Mouse (Mus musculus) embryonic fibroblast, embryonic 13.5 days (primary cell): ENCODE data around the gene Rfx6.

Source experiments
- CTCF ChIP-seq: IDR thresholded peaks from 2 replicates; pipeline ENCODE4 v1.5.1; 2011; ENCODE audit warnings: mild to moderate bottlenecking, control low read depth, low read length, moderate library complexity, borderline replicate concordance; ENCODE audit not compliant: insufficient read depth
- POLR2A ChIP-seq: IDR thresholded peaks from 2 replicates; pipeline ENCODE4 v1.6.1; 2011; ENCODE audit warnings: low read depth, mild to moderate bottlenecking, control low read depth, low read length, moderate library complexity

DNA sequence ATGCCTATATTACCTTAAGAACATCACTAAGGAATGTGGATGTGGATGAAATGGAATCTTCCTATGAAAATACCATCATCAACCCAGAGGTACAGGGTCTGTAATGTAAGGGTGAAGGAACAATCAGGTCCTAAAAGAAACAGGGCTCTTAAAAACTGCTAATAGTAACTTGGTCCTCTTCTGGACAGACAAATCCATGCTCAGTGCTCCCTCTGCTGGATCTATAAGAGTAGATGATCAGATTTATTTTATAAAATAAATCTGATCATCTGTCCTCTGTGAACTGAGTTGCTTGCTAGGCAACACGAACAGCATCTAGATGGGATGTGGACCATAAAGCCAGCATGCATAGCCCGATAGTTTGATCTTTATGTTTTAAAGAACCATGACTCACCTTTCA, 102.1 kb downstream of the Rfx6 start:
- no peak for TF ChIP-seq CTCF
- no peak for TF ChIP-seq POLR2A
